Mouse (Mus musculus) intestine, postnatal 0 days (tissue): ENCODE results near the gene Csnk1e. TPM values are rescaled to one million over a fixed set of nuclear protein-coding genes. Genes with fewer than 3 reads are reported as not detected.
A peak's percentile ranks its signal among the peaks of the same experiment; 100 is the strongest.
"Not testable (repeated sequence)": the region's sequence is repeated elsewhere in the genome, so short reads cannot be mapped to it uniquely, and the experiment has no call there.

Experiments used
- ATAC-seq: fragments of 200-750 bp; cut with Nextera tagmentation; 2 replicates; pipeline ENCODE4 v1.8.0; 2017; ENCODE audit warnings: mild to moderate bottlenecking, moderate TSS enrichment, moderate library complexity
- H3K27ac ChIP-seq: fragments of 300-500 bp; sonication (generic); 2 replicates; pipeline ENCODE4 v1.5.1; 2014; ENCODE audit warnings: mild to moderate bottlenecking, low read depth, low read length, moderate library complexity
- H3K27me3 ChIP-seq: fragments of 300-500 bp; sonication (generic); replicated peaks from 2 replicates; pipeline ENCODE4 v1.6.1; 2014; ENCODE audit warnings: low read length, mixed read lengths; ENCODE audit not compliant: control insufficient read depth, insufficient read depth
- H3K36me3 ChIP-seq: fragments of 300-500 bp; sonication (generic); 2 replicates; pipeline ENCODE4 v1.6.1; 2014; ENCODE audit warnings: mild to moderate bottlenecking, moderate library complexity; ENCODE audit not compliant: control insufficient read depth, insufficient read depth
- H3K4me1 ChIP-seq: fragments of 300-500 bp; sonication (generic); replicated peaks from 2 replicates; pipeline ENCODE4 v1.6.1; 2014; ENCODE audit warnings: antibody characterized with exemption, low read length, mixed read lengths; ENCODE audit not compliant: control insufficient read depth, insufficient read depth
- H3K4me2 ChIP-seq: fragments of 300-500 bp; sonication (generic); replicated peaks from 2 replicates; pipeline ENCODE4 v1.6.1; 2014; ENCODE audit warnings: low read depth, mild to moderate bottlenecking, moderate library complexity
- H3K4me3 ChIP-seq: fragments of 300-500 bp; sonication (generic); 2 replicates; pipeline ENCODE4 v1.5.1; 2014; ENCODE audit warnings: low read depth, low read length
- H3K9ac ChIP-seq: fragments of 300-500 bp; sonication (generic); 2 replicates; pipeline ENCODE4 v1.6.1; 2014; ENCODE audit warnings: mild to moderate bottlenecking, low read depth, low read length
- H3K9me3 ChIP-seq: fragments of 300-500 bp; sonication (generic); 2 replicates; pipeline ENCODE4 v1.6.1; 2016; ENCODE audit warnings: mixed run types; ENCODE audit not compliant: control insufficient read depth
- CTCF ChIP-seq: sonication (generic); IDR thresholded peaks from 2 replicates; pipeline ENCODE4 v1.5.1; 2016; ENCODE audit warnings: low read depth, mild to moderate bottlenecking, control low read depth, antibody characterized with exemption, moderate library complexity
- WGBS: fragments of 180-500 bp; shearing (Covaris S2); extraction: QIAGEN DNeasy Blood & Tissue Kit; methylation state at CpG from one replicate; pipeline ENCODE4 v1.1.7; 2014; 5-methylcytosine and 5-hydroxymethylcytosine counted together
- polyA plus RNA-seq: library from polyadenylated mRNA; unstranded; fragments of >200 nt; fragmentation: Nextera tagmentation; extraction: Ambion mirVana; gene quantifications from 2 replicates; pipeline ENCODE4 v1.2.1, GENCODE M21; 2015

Csnk1e gene
- polyA plus RNA-seq, 1 experiment from 2014 or later: 18.2 TPM

GRCm38 (mm10) chr15:79470583-79470982, 15.2 kb upstream of the Csnk1e start:
- H3K4me3 ChIP-seq: no peak overlapping the region
- no peak overlapping the region for H3K27ac ChIP-seq
- no peaks in the 10 kb centered on the region for H3K36me3 ChIP-seq
- TF ChIP-seq CTCF: no peak
- peak overlapping the region; percentile 46 for H3K4me2 ChIP-seq
- H3K9ac ChIP-seq: no peak overlapping the region
- no peak for ATAC-seq
- H3K9me3 ChIP-seq: no peaks in the 10 kb centered on the region
- H3K27me3 ChIP-seq: no peaks in the 10 kb centered on the region
- H3K4me1 ChIP-seq: no peaks in the 10 kb centered on the region
- 28% methylated on average over 17 of the region's 17 CpGs for WGBS

- Histone ChIP-seq H3K36me3 (no peaks in the 10 kb centered on the region), H3K4me3 (no peak overlapping the region), H3K9me3 (no peaks in the 10 kb centered on the region), H3K9ac (no peak overlapping the region), H3K27ac (no peak overlapping the region), H3K4me2 (no peak overlapping the region), H3K27me3 (no peaks in the 10 kb centered on the region; the same call in 1 of the 2 replicates), H3K4me1 (no peaks in the 10 kb centered on the region)
- ATAC-seq: no peak
- TF ChIP-seq CTCF: no peak
- WGBS: 68% methylated on average over 5 of the region's 5 CpGs
Measured at GRCm38 (mm10) chr15:79469577-79469976, 14.2 kb upstream of the Csnk1e start.

- Histone ChIP-seq H3K9ac (no peak overlapping the region), H3K4me1 (no peaks in the 10 kb centered on the region), H3K36me3 (no peaks in the 10 kb centered on the region), H3K4me2 (no peak overlapping the region), H3K9me3 (no peaks in the 10 kb centered on the region), H3K27me3 (no peaks in the 10 kb centered on the region; the same call in 1 of the 2 replicates), H3K27ac (no peak overlapping the region), H3K4me3 (no peak overlapping the region)
- peak; percentile 100 for TF ChIP-seq CTCF
- peak; percentile 72 for ATAC-seq
- WGBS: 7% methylated on average over 18 of the region's 18 CpGs
Measured at GRCm38 (mm10) chr15:79466601-79467286, 11.4 kb upstream of the Csnk1e start.

- H3K27ac ChIP-seq: no peak overlapping the region
- H3K4me3 ChIP-seq: no peak overlapping the region
- no peak overlapping the region for H3K9ac ChIP-seq
- 67% methylated on average over 6 of the region's 6 CpGs for WGBS
- no peak overlapping the region for H3K4me2 ChIP-seq
- H3K4me1 ChIP-seq: no peaks in the 10 kb centered on the region
- no peak for TF ChIP-seq CTCF
- no peaks in the 10 kb centered on the region for H3K9me3 ChIP-seq
- ATAC-seq: no peak
- no peaks in the 10 kb centered on the region for H3K36me3 ChIP-seq
- H3K27me3 ChIP-seq: no peaks in the 10 kb centered on the region
Measured at GRCm38 (mm10) chr15:79456546-79456945, 1.2 kb upstream of the Csnk1e start.

- not testable (repeated sequence) for H3K27ac ChIP-seq, H3K27me3 ChIP-seq, H3K4me1 ChIP-seq, ATAC-seq, H3K9me3 ChIP-seq, H3K36me3 ChIP-seq, H3K4me3 ChIP-seq, H3K9ac ChIP-seq
- H3K4me2 ChIP-seq: peak overlapping the region; percentile 79; the same call in 1 of the 2 replicates
- WGBS: 49% methylated on average over 6 of the region's 6 CpGs
Measured at GRCm38 (mm10) chr15:79456104-79456503, 738 bp upstream of the Csnk1e start.

- H3K9ac ChIP-seq: no peak overlapping the region
Measured at GRCm38 (mm10) chr15:79453831-79454230, 1.5 kb downstream of the Csnk1e start.

More at GRCm38 (mm10) chr15:79453831-79454230, 1.5 kb downstream of the Csnk1e start:
- ATAC-seq: no peak
- Histone ChIP-seq H3K36me3 (no peaks in the 10 kb centered on the region), H3K4me2 (no peak overlapping the region), H3K4me1 (no peaks in the 10 kb centered on the region), H3K9me3 (no peaks in the 10 kb centered on the region), H3K4me3 (no peak overlapping the region), H3K27ac (no peak overlapping the region), H3K27me3 (no peaks in the 10 kb centered on the region)
- 71% methylated on average over 4 of the region's 4 CpGs for WGBS
- no peak for TF ChIP-seq CTCF
